Mouse (Mus musculus): Measurements from ENCODE around the gene Tbc1d4.

GRCm38 (mm10) chr14:101503168-101503961 lies 105.6 kb downstream of the Tbc1d4 start:
- TF ChIP-seq CTCF (IDR thresholded peaks at IDR 0.05) (no peak), EP300 (IDR thresholded peaks at IDR 0.05) (no peak)

Data from lung, postnatal 0 days (tissue).